Mouse (Mus musculus) stomach, postnatal 0 days (tissue): Measurements from ENCODE around the gene Nolc1.

Experiments used
- CTCF ChIP-seq: IDR thresholded peaks from 2 replicates; pipeline ENCODE4 v1.5.1; 2016; ENCODE audit warnings: antibody characterized with exemption, low read depth, mild to moderate bottlenecking, moderate library complexity
- EP300 ChIP-seq: optimal IDR thresholded peaks from 2 replicates; pipeline ENCODE3; 2016; ENCODE audit warnings: antibody characterized with exemption

- TF ChIP-seq CTCF: peak; percentile 72
- no peak for TF ChIP-seq EP300
Observed at GRCm38 (mm10) chr19:46055752-46056387, 19.8 kb upstream of the Nolc1 start.
